8 mouse cellular contexts compared by ENCODE assay signal in the genomic region with DNA sequence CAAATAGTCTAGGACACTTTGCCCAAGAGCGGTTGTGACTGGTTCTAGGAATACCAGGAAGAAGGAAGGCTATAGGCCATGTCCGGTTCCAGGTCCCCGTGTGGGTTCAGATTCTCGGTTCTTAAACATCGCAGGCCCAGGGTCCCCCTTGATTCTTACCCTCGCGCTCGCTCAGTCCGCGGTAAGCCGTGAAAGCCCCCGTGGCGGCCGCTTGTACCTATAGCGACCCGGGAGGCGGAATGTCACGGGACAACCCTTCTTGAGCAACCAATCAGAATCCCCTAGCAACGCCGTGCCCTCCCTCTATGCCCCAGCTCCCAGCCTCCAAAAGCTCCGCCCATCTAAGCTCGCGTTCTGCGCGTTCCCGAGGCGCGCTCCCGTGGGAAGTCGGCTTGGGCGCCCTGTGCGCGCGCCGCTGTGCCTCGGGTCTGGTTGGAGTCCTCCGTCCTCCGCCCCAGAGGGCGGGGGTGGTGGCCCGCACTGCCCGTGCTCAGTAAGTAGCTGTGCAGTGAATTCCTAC. TPM values are rescaled to one million over a fixed set of nuclear protein-coding genes. Genes with fewer than 3 reads are reported as not detected.
DNase-seq lines count a peak whose midpoint lies in the region; ATAC-seq and TF ChIP-seq lines count a peak whose summit lies in the region.

Naga (minus strand) TSS at position 333 of the 520 bp plus-strand sequence.
Pheta2 (plus strand) TSS at position 350 of the 520 bp plus-strand sequence.
Smdt1 (plus strand) TSS at position 367 of the 520 bp plus-strand sequence.

- no peaks in the 10 kb centered on the region for H3K9me3 ChIP-seq in hindbrain, embryonic 13.5 days

- in situ Hi-C loops in Patski (cut with MboI; ENCODE audit: low pct_unique_long_range_greater_than_20kb): no loop called here

- peak within 1 kb of the TSS; percentile 65 for H3K4me2 ChIP-seq in hindbrain, embryonic 13.5 days

- H3K27ac ChIP-seq in hindbrain, embryonic 13.5 days: peak within 1 kb of the TSS; percentile 59

- CTCF ChIA-PET in Patski (lab: Charles Lee): interaction anchor here (1.1 to 1.8 kb wide), 3 partner anchors 14 to 19 kb away, joined by 3 to 6 read pairs (median 5); partner anchors contain the start of gene Ndufa6

- under 1% methylated on average over 41 of the region's 41 CpGs for WGBS in hindbrain, embryonic 13.5 days

- TF ChIP-seq CTCF in Patski (IDR thresholded peaks at IDR 0.05): no peak

- H3K27me3 ChIP-seq in Patski: no peaks in the 10 kb centered on the region
- peaks cover 24% of the 10 kb centered on the region for H3K27me3 ChIP-seq in hindbrain, embryonic 13.5 days

- POLR2A ChIA-PET in Patski (lab: Charles Lee): interaction anchor here (0.8 to 1.5 kb wide), 3 partner anchors 14 to 57 kb away, joined by 3 to 9 read pairs (median 3); no protein-coding TSS in a partner anchor

- H3K4me1 ChIP-seq in hindbrain, embryonic 13.5 days (replicated peaks): peaks cover 25% of the 10 kb centered on the region

- peak within 1 kb of the TSS; percentile 56 for H3K4me3 ChIP-seq in hindbrain, embryonic 13.5 days

- ATAC-seq in Patski: peak; percentile 88
- peak; percentile 92 for ATAC-seq in hindbrain, embryonic 13.5 days (ENCODE audit: low FRiP score)

- DNase-seq in Patski (ENCODE audit: low read depth, low spot score): peak; percentile 79
- DNase-seq in cerebellum, postnatal 14 days: peak; percentile 97 to 98
- peak; percentile 91 for DNase-seq in frontal cortex, postnatal 14 days (ENCODE audit: low spot score in 2 of 2)
- DNase-seq in layer of hippocampus, postnatal 25 days (ENCODE audit: extremely low spot score in 1 of 2, low spot score in 1 of 2): peak; percentile 89 to 90
- peak; percentile 97 for DNase-seq in lung, postnatal 25 days (ENCODE audit: low spot score)
- DNase-seq in retina, embryonic 14.5 days (ENCODE audit: low spot score): peak; percentile 96
- DNase-seq in thymus, postnatal 4 days: peak; percentile 98

- peak within 1 kb of the TSS; percentile 78 for H3K9ac ChIP-seq in hindbrain, embryonic 13.5 days

- H3K36me3 ChIP-seq in hindbrain, embryonic 13.5 days: peaks cover 17% of the 10 kb centered on the region

RNA-seq across cellular contexts. Expression of gene Naga, which starts in this region (rescaled TPM):
- polyA plus RNA-seq in Patski (2021): 123 TPM
- 29.3 and 30.2 TPM in 2 replicates for polyA plus RNA-seq in hindbrain, embryonic 13.5 days (2015; fragmentation: Nextera tagmentation; extraction: Ambion mirVana)
- total RNA-seq in layer of hippocampus, postnatal 25 days (2021): 10 to 100 TPM; 33.1 to 36.7 TPM

RNA-seq across cellular contexts. Expression of gene Pheta2, which starts in this region (rescaled TPM):
- 0.27 TPM for polyA plus RNA-seq in Patski (2021)
- polyA plus RNA-seq in hindbrain, embryonic 13.5 days (2015; fragmentation: Nextera tagmentation; extraction: Ambion mirVana): 1.9 and 2.3 TPM in 2 replicates
- under 1 TPM; 0.66 to 0.92 TPM for total RNA-seq in layer of hippocampus, postnatal 25 days (2021)

RNA-seq across cellular contexts. Expression of gene Smdt1, which starts in this region (rescaled TPM):
- 185 TPM for polyA plus RNA-seq in Patski (2021)
- polyA plus RNA-seq in hindbrain, embryonic 13.5 days (2015; fragmentation: Nextera tagmentation; extraction: Ambion mirVana): 348 and 365 TPM in 2 replicates
- total RNA-seq in layer of hippocampus, postnatal 25 days (2021): 100 to 1,000 TPM; 139 to 150 TPM

Comparison
In these comparisons a context has a peak if more than half of its experiments do, and no peak if none do; other contexts are left out.
1. Peak in every context shown above with its lines: DNase-seq, ATAC-seq, H3K4me3 ChIP-seq and H3K27ac ChIP-seq.